Mouse (Mus musculus) neural tube, embryonic 14.5 days (tissue): ENCODE data around the gene Rere. TPM values are rescaled to one million over a fixed set of nuclear protein-coding genes. Genes with fewer than 3 reads are reported as not detected.
"Not testable (repeated sequence)": the region's sequence is repeated elsewhere in the genome, so short reads cannot be mapped to it uniquely, and the experiment has no call there.

ENCODE experiments used
- ATAC-seq: fragments of 200-750 bp; cut with Nextera tagmentation; 2 replicates; pipeline ENCODE4 v1.8.0; 2017; ENCODE audit warnings: low read depth, mild to moderate bottlenecking, moderate TSS enrichment, moderate library complexity
- H3K27ac ChIP-seq: fragments of 300-500 bp; sonication (generic); 2 replicates; pipeline ENCODE4 v1.5.1; 2014; ENCODE audit warnings: low read depth, mild to moderate bottlenecking, control low read depth, low read length, moderate library complexity, mixed read lengths
- H3K27me3 ChIP-seq: fragments of 300-500 bp; sonication (generic); 2 replicates; pipeline ENCODE4 v1.6.1; 2014; ENCODE audit warnings: low read length; ENCODE audit not compliant: control insufficient read depth, insufficient read depth
- H3K36me3 ChIP-seq: fragments of 300-500 bp; sonication (generic); 2 replicates; pipeline ENCODE4 v1.6.1; 2014; ENCODE audit warnings: low read length, mixed read lengths; ENCODE audit not compliant: control insufficient read depth, insufficient read depth
- H3K4me1 ChIP-seq: fragments of 300-500 bp; sonication (generic); 2 replicates; pipeline ENCODE4 v1.6.1; 2014; ENCODE audit warnings: low read length; ENCODE audit not compliant: control insufficient read depth, insufficient read depth
- H3K4me2 ChIP-seq: fragments of 300-500 bp; sonication (generic); 2 replicates; pipeline ENCODE4 v1.6.1; 2014; ENCODE audit warnings: mild to moderate bottlenecking, low read depth, low read length, control low read depth
- H3K4me3 ChIP-seq: fragments of 300-500 bp; sonication (generic); 2 replicates; pipeline ENCODE4 v1.5.1; 2014; ENCODE audit warnings: low read depth, low read length, control low read depth, mixed read lengths
- H3K9ac ChIP-seq: fragments of 300-500 bp; sonication (generic); replicated peaks from 2 replicates; pipeline ENCODE4 v1.6.1; 2014; ENCODE audit warnings: low read depth, mild to moderate bottlenecking, control low read depth, low read length, mixed read lengths
- H3K9me3 ChIP-seq: fragments of 300-500 bp; sonication (generic); 2 replicates; pipeline ENCODE4 v1.6.1; 2016; ENCODE audit warnings: low read length; ENCODE audit not compliant: control insufficient read depth
- WGBS: fragments of 180-500 bp; shearing (Covaris S2); extraction: QIAGEN DNeasy Blood & Tissue Kit; methylation state at CpG from one replicate; pipeline ENCODE4 v1.1.7; 2014; 5-methylcytosine and 5-hydroxymethylcytosine counted together
- polyA plus RNA-seq: library from polyadenylated mRNA; unstranded; fragments of >200 nt; fragmentation: Nextera tagmentation; extraction: Ambion mirVana; gene quantifications from 2 replicates; pipeline ENCODE4 v1.2.1, GENCODE M21; 2014

Gene Rere
- polyA plus RNA-seq, 1 experiment from 2014 or later: 50.7 TPM

DNA sequence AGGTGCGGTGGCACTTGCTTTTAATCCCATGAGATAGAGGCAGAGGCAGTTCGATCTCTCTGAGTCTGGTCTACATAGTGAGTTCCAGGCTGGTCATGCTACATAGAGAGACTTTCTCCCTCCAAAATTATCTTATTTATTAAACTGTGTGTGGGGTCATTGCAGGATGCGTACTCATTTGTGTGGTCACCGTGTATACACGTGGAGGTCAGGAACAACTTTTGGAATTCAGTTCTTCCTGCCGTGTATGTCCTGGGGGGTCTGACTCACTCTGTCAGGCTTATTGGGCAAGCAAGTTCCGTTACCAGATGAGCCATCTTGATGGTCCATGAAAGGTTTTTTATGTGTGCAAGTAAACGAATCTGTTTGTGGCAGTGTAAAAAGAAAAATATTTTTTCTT is 5.5 kb downstream of the Rere start:
- Histone ChIP-seq H3K4me2 (no peak overlapping the region), H3K4me3 (no peak overlapping the region), H3K4me1 (peaks cover 15% of the 10 kb centered on the region; the same call in 1 of the 2 replicates), H3K27me3 (no peaks in the 10 kb centered on the region), H3K9ac (no peak overlapping the region), H3K27ac (no peak overlapping the region), H3K36me3 (no peaks in the 10 kb centered on the region), H3K9me3 (no peaks in the 10 kb centered on the region)
- no peak for ATAC-seq
- WGBS: 83% methylated on average over 8 of the region's 8 CpGs

GRCm38 (mm10) chr4:150287463-150287862 is 6.0 kb downstream of the Rere start:
- not testable (repeated sequence) for ATAC-seq, H3K9ac ChIP-seq
- 64% methylated on average over 1 of the region's 1 CpGs for WGBS

DNA sequence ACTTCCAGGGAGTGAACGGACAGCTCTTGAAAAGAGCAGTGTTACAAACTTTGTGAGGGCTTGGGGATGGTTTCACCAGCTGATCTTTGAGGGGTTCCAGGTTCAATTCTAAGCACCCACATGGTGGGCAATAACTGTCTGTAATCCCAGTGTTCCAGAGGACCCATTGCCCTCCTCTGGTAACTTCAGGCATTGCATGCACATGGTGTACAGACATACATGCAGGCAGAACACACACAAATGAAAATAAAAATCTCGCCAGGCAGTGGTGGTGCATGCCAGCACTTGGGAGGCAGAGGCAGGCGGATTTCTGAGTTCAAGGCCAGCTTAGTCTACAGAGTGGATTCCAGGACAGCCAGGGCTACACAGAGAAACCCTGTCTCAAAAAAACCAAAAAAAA is 10.5 kb downstream of the Rere start:
- Histone ChIP-seq H3K4me2 (no peak overlapping the region), H3K9ac (no peak overlapping the region), H3K27ac (no peak overlapping the region), H3K27me3 (no peaks in the 10 kb centered on the region), H3K4me3 (no peak overlapping the region), H3K36me3 (no peaks in the 10 kb centered on the region), H3K9me3 (no peaks in the 10 kb centered on the region), H3K4me1 (peaks cover 10% of the 10 kb centered on the region; the same call in 1 of the 2 replicates)
- no peak for ATAC-seq
- WGBS: 97% methylated on average over 3 of the region's 3 CpGs

More at GRCm38 (mm10) chr4:150287463-150287862, 6.0 kb downstream of the Rere start:
- H3K27ac ChIP-seq, H3K4me3 ChIP-seq, H3K9me3 ChIP-seq, H3K36me3 ChIP-seq, H3K27me3 ChIP-seq, H3K4me2 ChIP-seq: not testable (repeated sequence)
- H3K4me1 ChIP-seq: peaks cover 15% of the 10 kb centered on the region; the same call in 1 of the 2 replicates

GRCm38 (mm10) chr4:150294870-150295269 is 13.4 kb downstream of the Rere start:
- H3K27me3 ChIP-seq: no peaks in the 10 kb centered on the region
- no peaks in the 10 kb centered on the region for H3K36me3 ChIP-seq
- WGBS: 94% methylated on average over 7 of the region's 7 CpGs
- H3K4me2 ChIP-seq: no peak overlapping the region
- no peak overlapping the region for H3K9ac ChIP-seq
- no peaks in the 10 kb centered on the region for H3K9me3 ChIP-seq
- no peak overlapping the region for H3K27ac ChIP-seq
- no peaks in the 10 kb centered on the region for H3K4me1 ChIP-seq
- no peak for ATAC-seq
- H3K4me3 ChIP-seq: no peak overlapping the region

DNA sequence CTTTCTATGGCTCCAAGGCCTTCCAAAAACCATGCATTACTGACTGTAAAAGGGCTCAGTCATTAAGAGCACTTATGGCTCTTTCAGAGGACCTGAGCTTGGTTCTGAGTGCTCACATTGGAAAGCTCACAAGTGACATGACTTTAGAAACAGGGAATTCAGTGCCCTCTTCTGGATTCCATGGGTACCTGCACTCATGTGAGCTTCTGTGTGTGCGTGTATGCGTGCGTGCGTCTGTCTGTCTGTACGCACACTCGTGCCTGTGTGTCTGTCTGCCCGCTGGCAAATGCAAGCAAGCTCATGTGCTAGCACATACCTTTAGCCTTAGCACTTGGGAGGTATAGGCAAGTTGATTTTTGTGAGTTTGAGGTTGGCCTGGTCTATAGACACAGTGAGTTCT is 14.5 kb downstream of the Rere start:
- Histone ChIP-seq H3K9me3 (no peaks in the 10 kb centered on the region), H3K36me3 (no peaks in the 10 kb centered on the region), H3K9ac (no peak overlapping the region), H3K27me3 (no peaks in the 10 kb centered on the region), H3K4me3 (no peak overlapping the region), H3K27ac (no peak overlapping the region), H3K4me2 (no peak overlapping the region), H3K4me1 (no peaks in the 10 kb centered on the region)
- no peak for ATAC-seq
- WGBS: 99% methylated on average over 7 of the region's 7 CpGs

DNA sequence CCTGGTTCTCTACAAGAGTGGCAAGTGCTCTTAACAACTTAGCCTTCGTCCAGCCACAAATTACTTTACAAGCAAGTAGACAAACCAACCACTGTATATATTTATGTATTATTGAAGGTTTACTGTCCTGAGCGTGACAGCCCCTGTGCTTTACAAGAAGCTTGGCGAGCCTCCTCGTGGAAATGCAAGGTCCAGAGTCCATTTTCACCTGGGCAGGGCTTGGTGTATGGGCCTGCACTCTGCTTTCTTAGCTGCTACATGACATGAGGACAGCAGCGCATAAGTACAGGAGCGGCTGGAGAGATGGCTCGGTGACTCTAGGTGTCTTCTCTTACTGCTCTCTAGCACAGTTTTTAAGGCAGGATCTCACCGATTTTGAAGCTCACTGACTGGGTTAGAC is 21.3 kb downstream of the Rere start:
- no peak overlapping the region for H3K27ac ChIP-seq
- H3K4me2 ChIP-seq: no peak overlapping the region
- WGBS: 96% methylated on average over 8 of the region's 8 CpGs
- no peak for ATAC-seq
- no peaks in the 10 kb centered on the region for H3K36me3 ChIP-seq
- H3K9ac ChIP-seq: no peak overlapping the region
- peaks cover 12% of the 10 kb centered on the region for H3K4me1 ChIP-seq
- no peaks in the 10 kb centered on the region for H3K9me3 ChIP-seq
- H3K4me3 ChIP-seq: no peak overlapping the region
- H3K27me3 ChIP-seq: no peaks in the 10 kb centered on the region

GRCm38 (mm10) chr4:150306701-150307100 is 25.3 kb downstream of the Rere start:
- no peaks in the 10 kb centered on the region for H3K36me3 ChIP-seq
- no peak overlapping the region for H3K4me2 ChIP-seq
- ATAC-seq: no peak
- no peaks in the 10 kb centered on the region for H3K27me3 ChIP-seq
- no peak overlapping the region for H3K4me3 ChIP-seq
- no peak overlapping the region for H3K9ac ChIP-seq
- no peaks in the 10 kb centered on the region for H3K9me3 ChIP-seq
- H3K4me1 ChIP-seq: peaks cover 16% of the 10 kb centered on the region
- 74% methylated on average over 2 of the region's 2 CpGs for WGBS
- H3K27ac ChIP-seq: no peak overlapping the region

- Histone ChIP-seq H3K36me3 (no peaks in the 10 kb centered on the region), H3K9ac (no peak overlapping the region), H3K9me3 (no peaks in the 10 kb centered on the region), H3K27ac (no peak overlapping the region), H3K4me1 (peaks cover 16% of the 10 kb centered on the region), H3K4me3 (no peak overlapping the region), H3K27me3 (no peaks in the 10 kb centered on the region), H3K4me2 (no peak overlapping the region)
- 94% methylated on average over 1 of the region's 1 CpGs for WGBS
- no peak for ATAC-seq
Measured at GRCm38 (mm10) chr4:150307226-150307625, 25.8 kb downstream of the Rere start.

- Histone ChIP-seq H3K4me3 (no peak overlapping the region), H3K4me1 (peaks cover 6% of the 10 kb centered on the region; the same call in 1 of the 2 replicates), H3K9me3 (no peaks in the 10 kb centered on the region), H3K27me3 (no peaks in the 10 kb centered on the region), H3K36me3 (no peaks in the 10 kb centered on the region), H3K4me2 (no peak overlapping the region), H3K9ac (no peak overlapping the region), H3K27ac (no peak overlapping the region)
- ATAC-seq: no peak
- WGBS: 88% methylated on average over 2 of the region's 2 CpGs
Measured at GRCm38 (mm10) chr4:150311431-150311830, 30.0 kb downstream of the Rere start.
